Mouse (Mus musculus) cerebellum, adult 2 months (tissue): ENCODE data around the gene Dao. TPM values are rescaled to one million over a fixed set of nuclear protein-coding genes. Genes with fewer than 3 reads are reported as not detected.

Source experiments
- DNase-seq, 2 experiments: peaks; one replicate each; pipeline ENCODE4 v3.0.0; 2021
- H3K27ac ChIP-seq: fragments of 200-500 bp; 2 replicates; pipeline ENCODE4 v1.5.1; 2012; ENCODE audit warnings: low read length, control low read depth, inconsistent platforms; ENCODE audit not compliant: insufficient read depth
- H3K27me3 ChIP-seq: fragments of 200-500 bp; 2 replicates; pipeline ENCODE4 v1.6.1; 2012; ENCODE audit warnings: inconsistent platforms, mild to moderate bottlenecking, low read length, moderate library complexity; ENCODE audit not compliant: control insufficient read depth, insufficient read depth
- H3K4me1 ChIP-seq: fragments of 200-500 bp; 2 replicates; pipeline ENCODE4 v1.6.1; 2011; ENCODE audit warnings: low read length; ENCODE audit not compliant: control insufficient read depth, insufficient read depth
- H3K4me3 ChIP-seq: fragments of 200-500 bp; replicated peaks from 2 replicates; pipeline ENCODE3; 2011; ENCODE audit warnings: mild to moderate bottlenecking, low read depth, low read length, control low read depth; ENCODE audit not compliant: insufficient read depth
- CTCF ChIP-seq: fragments of 200-500 bp; IDR thresholded peaks from 2 replicates; pipeline ENCODE4 v1.5.1; 2011; ENCODE audit warnings: low read depth, mild to moderate bottlenecking, control low read depth, low read length, moderate library complexity, borderline replicate concordance; ENCODE audit not compliant: insufficient read depth
- POLR2A ChIP-seq: fragments of 200-500 bp; IDR thresholded peaks from 2 replicates; pipeline ENCODE4 v1.6.1; 2011; ENCODE audit warnings: low read length, control low read depth, borderline replicate concordance; ENCODE audit not compliant: insufficient read depth
- WGBS: fragments of 180-500 bp; shearing (Covaris S2); methylation state at CpG from one replicate; pipeline ENCODE4 v1.1.7; 2018; 5-methylcytosine and 5-hydroxymethylcytosine counted together
- polyA plus RNA-seq: library from polyadenylated mRNA; depleted of rRNA; stranded (reverse); fragments of >200 nt; gene quantifications from 2 replicates; pipeline ENCODE4 v1.2.3, GENCODE M21; 2012; rRNA removed

The Dao gene
- polyA plus RNA-seq, 1 experiment, result 51.3 TPM

GRCm38 (mm10) chr5:114067543-114067942 lies 64.0 kb downstream of the Dao start:
- 82% methylated on average over 9 of the region's 9 CpGs for WGBS
- TF ChIP-seq POLR2A, result no peak
- no peak for TF ChIP-seq CTCF
- no peak for DNase-seq
- Histone ChIP-seq H3K4me1 (peaks cover 3% of the 10 kb centered on the region; the same call in 1 of the 2 replicates), H3K4me3 (no peak overlapping the region), H3K27ac (no peak overlapping the region), H3K27me3 (no peaks in the 10 kb centered on the region)

- WGBS, result 72% methylated on average over 9 of the region's 9 CpGs
- no peak for TF ChIP-seq CTCF
- TF ChIP-seq POLR2A, result no peak
- H3K27ac ChIP-seq, result no peak overlapping the region
- H3K4me1 ChIP-seq, result peaks cover 3% of the 10 kb centered on the region; the same call in 1 of the 2 replicates
- H3K27me3 ChIP-seq, result no peaks in the 10 kb centered on the region
- no peak overlapping the region for H3K4me3 ChIP-seq
- no peak for DNase-seq
Observed at GRCm38 (mm10) chr5:114067982-114068381, 64.5 kb downstream of the Dao start.

GRCm38 (mm10) chr5:114070858-114071257 lies 67.4 kb downstream of the Dao start:
- WGBS, result 94% methylated on average over 4 of the region's 4 CpGs
- TF ChIP-seq POLR2A, result no peak
- TF ChIP-seq CTCF, result peak; percentile 22; the same call in 1 of the 2 replicates
- H3K27me3 ChIP-seq, result no peaks in the 10 kb centered on the region
- H3K4me1 ChIP-seq, result peaks cover 7% of the 10 kb centered on the region
- H3K4me3 ChIP-seq, result no peak overlapping the region
- DNase-seq, result no peak
- H3K27ac ChIP-seq, result no peak overlapping the region

GRCm38 (mm10) chr5:114072262-114072661 lies 68.8 kb downstream of the Dao start:
- 45% methylated on average over 2 of the region's 2 CpGs for WGBS
- Histone ChIP-seq H3K4me3 (no peak overlapping the region), H3K27ac (no peak overlapping the region), H3K27me3 (no peaks in the 10 kb centered on the region), H3K4me1 (peaks cover 7% of the 10 kb centered on the region)
- DNase-seq, result no peak
- TF ChIP-seq CTCF, result no peak
- TF ChIP-seq POLR2A, result no peak

Other genes with a start within 250 kb of the Dao start
- 43.5 and 47.5 TPM in 2 replicates for gene Sart3, start 231.2 kb upstream of the Dao start, polyA plus RNA-seq
- gene Iscu, start 231.0 kb upstream of the Dao start, polyA plus RNA-seq, result 302 and 362 TPM in 2 replicates
- gene Tmem119, start 203.2 kb upstream of the Dao start, polyA plus RNA-seq, result 6.0 and 7.4 TPM in 2 replicates
- 12.0 and 13.6 TPM in 2 replicates for gene Selplg, start 171.1 kb upstream of the Dao start, polyA plus RNA-seq
- gene Coro1c, start 94.9 kb upstream of the Dao start, polyA plus RNA-seq, result 90.2 and 94.1 TPM in 2 replicates
- 15.0 and 16.7 TPM in 2 replicates for gene Ssh1, start 9.8 kb upstream of the Dao start, polyA plus RNA-seq
- 42.9 and 44.1 TPM in 2 replicates for gene Usp30, start 61.8 kb downstream of the Dao start, polyA plus RNA-seq
- gene Svop, start 87.9 kb downstream of the Dao start, polyA plus RNA-seq, result 95.3 and 95.7 TPM in 2 replicates
- 10.2 and 10.9 TPM in 2 replicates for gene Alkbh2, start 124.5 kb downstream of the Dao start, polyA plus RNA-seq
- 4.3 and 4.6 TPM in 2 replicates for gene Ung, start 126.7 kb downstream of the Dao start, polyA plus RNA-seq
- gene Acacb, start 142.8 kb downstream of the Dao start, polyA plus RNA-seq, result 4.6 and 5.2 TPM in 2 replicates